Mouse (Mus musculus) neural tube, embryonic 14.5 days (tissue): ENCODE measurements around the gene Dido1. TPM values are rescaled to one million over a fixed set of nuclear protein-coding genes. Genes with fewer than 3 reads are reported as not detected.

Experiments used
- ATAC-seq: fragments of 200-750 bp; cut with Nextera tagmentation; 2 replicates; pipeline ENCODE4 v1.8.0; 2017; ENCODE audit warnings: low read depth, mild to moderate bottlenecking, moderate TSS enrichment, moderate library complexity
- H3K27ac ChIP-seq: fragments of 300-500 bp; sonication (generic); 2 replicates; pipeline ENCODE4 v1.5.1; 2014; ENCODE audit warnings: low read depth, mild to moderate bottlenecking, control low read depth, low read length, moderate library complexity, mixed read lengths
- H3K27me3 ChIP-seq: fragments of 300-500 bp; sonication (generic); 2 replicates; pipeline ENCODE4 v1.6.1; 2014; ENCODE audit warnings: low read length; ENCODE audit not compliant: control insufficient read depth, insufficient read depth
- H3K36me3 ChIP-seq: fragments of 300-500 bp; sonication (generic); 2 replicates; pipeline ENCODE4 v1.6.1; 2014; ENCODE audit warnings: low read length, mixed read lengths; ENCODE audit not compliant: control insufficient read depth, insufficient read depth
- H3K4me1 ChIP-seq: fragments of 300-500 bp; sonication (generic); 2 replicates; pipeline ENCODE4 v1.6.1; 2014; ENCODE audit warnings: low read length; ENCODE audit not compliant: control insufficient read depth, insufficient read depth
- H3K4me2 ChIP-seq: fragments of 300-500 bp; sonication (generic); 2 replicates; pipeline ENCODE4 v1.6.1; 2014; ENCODE audit warnings: mild to moderate bottlenecking, low read depth, low read length, control low read depth
- H3K4me3 ChIP-seq: fragments of 300-500 bp; sonication (generic); 2 replicates; pipeline ENCODE4 v1.5.1; 2014; ENCODE audit warnings: low read depth, low read length, control low read depth, mixed read lengths
- H3K9ac ChIP-seq: fragments of 300-500 bp; sonication (generic); replicated peaks from 2 replicates; pipeline ENCODE4 v1.6.1; 2014; ENCODE audit warnings: low read depth, mild to moderate bottlenecking, control low read depth, low read length, mixed read lengths
- H3K9me3 ChIP-seq: fragments of 300-500 bp; sonication (generic); 2 replicates; pipeline ENCODE4 v1.6.1; 2016; ENCODE audit warnings: low read length; ENCODE audit not compliant: control insufficient read depth
- WGBS: fragments of 180-500 bp; shearing (Covaris S2); extraction: QIAGEN DNeasy Blood & Tissue Kit; methylation state at CpG from one replicate; pipeline ENCODE4 v1.1.7; 2014; 5-methylcytosine and 5-hydroxymethylcytosine counted together
- polyA plus RNA-seq: library from polyadenylated mRNA; unstranded; fragments of >200 nt; fragmentation: Nextera tagmentation; extraction: Ambion mirVana; gene quantifications from 2 replicates; pipeline ENCODE4 v1.2.1, GENCODE M21; 2014

The Dido1 gene
- polyA plus RNA-seq, 1 experiment from 2014 or later, result 34.8 TPM

DNA sequence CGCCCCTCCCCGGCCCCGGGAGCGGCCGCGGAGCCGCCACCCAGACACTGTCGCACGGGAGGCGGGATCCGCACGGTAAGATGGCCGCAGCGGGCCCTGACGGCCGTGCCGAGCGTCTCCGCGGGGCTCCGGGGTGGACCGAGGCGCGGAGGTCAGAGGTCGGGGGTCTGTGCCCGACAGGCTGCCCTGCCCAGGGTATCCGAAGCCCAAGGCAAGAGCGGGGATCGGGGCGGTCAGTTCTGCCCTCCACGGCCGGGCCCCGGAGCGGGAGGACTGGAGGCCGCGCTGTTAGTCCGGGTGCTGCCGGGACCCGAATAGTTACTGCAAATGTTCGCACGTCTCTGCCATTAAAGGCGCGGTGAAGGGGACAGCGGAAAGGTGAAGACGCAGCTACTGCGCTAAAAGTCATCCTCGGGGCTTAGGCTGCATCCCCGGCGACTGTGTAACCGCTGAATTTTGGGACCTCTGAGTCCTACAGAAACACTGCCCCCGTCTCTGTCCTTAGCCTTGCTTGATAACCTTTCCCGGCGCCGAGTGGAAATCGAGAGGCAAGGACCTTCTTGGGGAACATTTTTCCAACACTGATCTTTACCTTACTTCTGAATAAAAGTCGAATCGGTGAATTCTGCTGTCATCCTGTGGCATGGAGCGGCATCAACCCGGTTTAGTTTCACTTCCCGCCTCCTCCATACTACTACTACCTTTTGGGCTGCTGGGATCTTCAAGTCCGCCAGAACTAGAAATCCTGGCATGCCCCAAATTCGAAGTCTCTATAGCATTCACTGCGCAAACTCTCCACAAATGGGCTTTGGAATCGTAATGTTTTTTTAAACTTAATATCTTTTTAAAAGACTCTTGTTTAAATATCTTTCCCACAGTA, 717 bp upstream of the Dido1 start:
- WGBS, result 4% methylated on average over 52 of the region's 64 CpGs
- ATAC-seq, result peak; percentile 65; the same call in 1 of the 2 replicates
- H3K9me3 ChIP-seq, result no peaks in the 10 kb centered on the region
- H3K36me3 ChIP-seq, result peaks cover 11% of the 10 kb centered on the region; the same call in 1 of the 2 replicates
- peak overlapping the region; percentile 87 for H3K4me3 ChIP-seq
- peaks cover 16% of the 10 kb centered on the region for H3K4me1 ChIP-seq
- no peaks in the 10 kb centered on the region for H3K27me3 ChIP-seq
- H3K4me2 ChIP-seq, result peak overlapping the region; percentile 72
- H3K27ac ChIP-seq, result peak overlapping the region; percentile 84
- peak overlapping the region; percentile 96 for H3K9ac ChIP-seq

DNA sequence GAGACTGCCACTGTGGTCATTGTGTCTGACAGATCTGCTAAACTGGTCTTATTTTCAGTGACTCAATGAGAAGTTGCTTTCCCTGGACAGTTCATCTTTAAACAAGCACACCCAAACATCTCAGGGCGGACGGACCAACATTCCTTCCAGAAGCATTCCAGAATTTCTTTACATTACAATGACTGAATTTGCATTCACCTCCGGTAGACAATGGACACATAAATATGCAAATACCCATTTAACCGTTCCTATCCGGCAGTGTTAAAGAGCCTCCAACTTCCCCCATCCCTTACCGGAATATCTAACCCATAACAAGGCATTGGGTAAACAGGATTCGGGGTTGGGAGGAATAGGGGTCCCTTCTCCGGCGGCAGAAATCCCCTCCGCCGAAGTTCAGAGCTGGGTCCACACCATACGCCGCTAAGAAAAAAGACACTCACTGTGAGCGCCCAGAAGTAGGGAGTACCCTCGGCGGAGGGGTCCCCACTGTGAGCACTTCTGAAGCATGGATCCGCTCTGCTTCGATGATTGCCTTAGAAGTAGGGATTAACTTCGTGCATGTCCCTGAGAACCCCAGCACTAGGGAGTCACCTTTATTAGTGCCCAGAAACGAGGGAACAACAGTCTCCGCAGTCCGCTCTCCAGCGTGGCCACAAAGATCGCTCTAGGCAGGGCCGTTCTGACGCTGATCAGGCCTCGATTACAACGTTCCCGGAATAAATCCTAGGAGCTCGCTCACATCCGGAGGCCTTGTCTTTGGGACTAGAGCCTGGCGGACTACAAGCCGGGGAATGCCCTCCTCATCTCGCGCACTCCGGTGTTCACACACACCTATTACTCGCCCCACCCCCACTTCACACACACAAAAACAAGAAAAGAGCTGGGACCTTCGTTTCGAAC, 526 bp downstream of the Dido1 start:
- Histone ChIP-seq H3K9ac (peak overlapping the region; percentile 96), H3K4me3 (peak overlapping the region; percentile 87), H3K4me2 (peak overlapping the region; percentile 72), H3K36me3 (peaks cover 6% of the 10 kb centered on the region; the same call in 1 of the 2 replicates), H3K9me3 (no peaks in the 10 kb centered on the region), H3K27ac (peak overlapping the region; percentile 83), H3K27me3 (no peaks in the 10 kb centered on the region), H3K4me1 (peaks cover 16% of the 10 kb centered on the region)
- WGBS, result under 1% methylated on average over 39 of the region's 39 CpGs
- peak; percentile 52 for ATAC-seq

DNA sequence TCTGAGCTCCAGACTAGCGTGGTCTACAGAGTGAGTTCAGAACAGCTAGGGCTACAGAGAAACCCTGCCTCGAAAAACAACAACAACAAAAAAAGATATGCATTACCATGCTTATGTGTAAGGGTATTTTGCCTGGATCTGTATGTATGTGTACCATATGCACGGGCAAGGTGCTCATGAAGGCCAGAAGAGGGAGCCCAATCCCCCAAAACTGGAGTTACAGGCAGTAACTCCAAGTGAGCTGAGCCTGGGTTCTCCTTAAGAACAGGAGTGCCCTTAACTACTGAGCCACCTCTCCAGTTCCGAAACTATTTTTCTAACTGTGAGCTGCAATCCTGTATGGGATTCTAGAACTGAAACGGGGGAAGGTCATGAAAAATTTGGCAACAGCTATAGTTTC, 3.8 kb downstream of the Dido1 start:
- H3K27ac ChIP-seq, result no peak overlapping the region
- WGBS, result 95% methylated on average over 5 of the region's 5 CpGs
- H3K4me3 ChIP-seq, result no peak overlapping the region
- H3K36me3 ChIP-seq, result no peaks in the 10 kb centered on the region
- no peaks in the 10 kb centered on the region; the same call in 1 of the 2 replicates for H3K27me3 ChIP-seq
- no peak overlapping the region for H3K9ac ChIP-seq
- H3K4me1 ChIP-seq, result peaks cover 16% of the 10 kb centered on the region
- H3K9me3 ChIP-seq, result no peaks in the 10 kb centered on the region
- ATAC-seq, result no peak
- H3K4me2 ChIP-seq, result no peak overlapping the region

DNA sequence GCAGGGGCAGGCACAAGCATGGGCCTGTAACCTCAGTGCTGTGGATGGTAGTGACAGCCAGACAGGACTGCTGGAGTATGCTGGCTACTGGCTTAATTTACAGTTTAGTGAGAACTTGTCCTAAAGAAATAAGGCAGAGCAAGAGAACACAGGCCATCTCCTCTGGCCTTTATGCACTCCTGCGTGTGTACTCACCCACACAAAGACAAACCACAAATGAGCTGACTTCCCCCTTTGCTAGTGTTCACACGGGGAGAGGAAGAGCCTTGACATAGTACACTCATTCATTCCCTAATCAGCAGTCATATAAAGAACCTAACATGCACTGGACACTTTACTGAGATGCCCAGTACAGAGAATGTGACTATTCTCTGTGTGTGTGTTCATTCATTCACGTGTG, 4.7 kb downstream of the Dido1 start:
- Histone ChIP-seq H3K4me2 (no peak overlapping the region), H3K9ac (no peak overlapping the region), H3K4me1 (peaks cover 24% of the 10 kb centered on the region), H3K4me3 (no peak overlapping the region), H3K9me3 (no peaks in the 10 kb centered on the region), H3K27ac (no peak overlapping the region), H3K27me3 (no peaks in the 10 kb centered on the region; the same call in 1 of the 2 replicates), H3K36me3 (no peaks in the 10 kb centered on the region)
- ATAC-seq, result no peak
- WGBS, result 81% methylated on average over 3 of the region's 3 CpGs

DNA sequence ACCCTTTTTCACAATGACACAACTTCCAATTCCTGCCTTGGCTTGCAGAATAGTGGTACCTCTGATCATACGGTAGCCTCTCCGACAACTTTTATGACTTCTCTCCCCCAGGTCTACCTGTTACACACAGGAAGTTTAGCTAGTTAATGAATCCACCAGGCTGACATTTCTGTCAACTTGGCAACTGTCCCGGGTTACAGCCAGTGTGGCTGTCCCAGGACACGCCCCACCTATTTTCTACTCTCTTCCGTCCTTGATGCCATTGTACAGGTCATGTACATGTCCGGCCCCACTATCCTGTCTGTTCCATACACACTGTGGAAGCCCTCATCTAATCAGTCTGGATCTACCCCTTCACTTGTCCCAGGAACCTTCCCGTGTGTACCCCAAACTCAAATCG, 5.2 kb downstream of the Dido1 start:
- Histone ChIP-seq H3K36me3 (no peaks in the 10 kb centered on the region), H3K9ac (no peak overlapping the region), H3K27ac (no peak overlapping the region), H3K4me3 (no peak overlapping the region), H3K4me2 (no peak overlapping the region), H3K27me3 (no peaks in the 10 kb centered on the region; the same call in 1 of the 2 replicates), H3K4me1 (peaks cover 29% of the 10 kb centered on the region), H3K9me3 (no peaks in the 10 kb centered on the region)
- ATAC-seq, result no peak
- WGBS, result 89% methylated on average over 8 of the region's 8 CpGs

DNA sequence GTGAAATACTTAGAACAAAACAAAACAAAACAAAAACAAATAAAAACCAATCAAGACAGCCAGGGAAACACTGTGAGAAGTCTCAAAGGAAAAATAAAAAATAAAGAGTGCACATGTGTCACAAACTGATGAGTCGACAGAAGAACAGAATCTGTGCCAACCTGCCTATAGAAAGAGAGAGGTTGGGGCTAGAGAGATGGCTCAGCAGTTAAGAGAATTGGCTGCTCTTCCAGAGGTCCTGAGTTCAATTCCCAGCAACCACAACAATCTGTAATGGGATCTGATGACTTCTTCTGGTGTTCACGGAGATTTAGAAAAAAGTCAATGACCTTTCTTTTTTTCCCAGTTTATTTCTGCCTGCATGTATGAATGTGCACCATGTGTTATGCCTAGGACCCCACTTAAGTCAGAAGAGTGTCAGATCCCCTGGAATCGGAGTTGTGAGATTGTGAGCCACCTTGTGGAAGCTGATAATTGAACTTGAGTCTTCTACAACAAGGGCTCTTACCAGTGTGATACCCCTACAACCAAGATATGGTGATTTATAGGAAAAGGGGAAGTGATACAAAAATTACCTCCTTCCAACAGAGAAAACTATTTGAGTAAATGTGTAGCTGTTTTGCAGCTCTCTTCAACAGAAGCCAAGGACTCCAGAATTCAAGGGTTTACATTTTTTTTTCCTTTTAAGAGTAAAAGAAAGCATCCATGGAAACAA, 6.0 kb downstream of the Dido1 start:
- H3K4me1 ChIP-seq, result peaks cover 33% of the 10 kb centered on the region
- no peak overlapping the region for H3K4me2 ChIP-seq
- H3K27me3 ChIP-seq, result no peaks in the 10 kb centered on the region; the same call in 1 of the 2 replicates
- WGBS, result 77% methylated on average over 3 of the region's 3 CpGs
- H3K9me3 ChIP-seq, result no peaks in the 10 kb centered on the region
- no peak for ATAC-seq
- no peaks in the 10 kb centered on the region for H3K36me3 ChIP-seq
- H3K9ac ChIP-seq, result no peak overlapping the region
- no peak overlapping the region for H3K27ac ChIP-seq
- H3K4me3 ChIP-seq, result no peak overlapping the region

DNA sequence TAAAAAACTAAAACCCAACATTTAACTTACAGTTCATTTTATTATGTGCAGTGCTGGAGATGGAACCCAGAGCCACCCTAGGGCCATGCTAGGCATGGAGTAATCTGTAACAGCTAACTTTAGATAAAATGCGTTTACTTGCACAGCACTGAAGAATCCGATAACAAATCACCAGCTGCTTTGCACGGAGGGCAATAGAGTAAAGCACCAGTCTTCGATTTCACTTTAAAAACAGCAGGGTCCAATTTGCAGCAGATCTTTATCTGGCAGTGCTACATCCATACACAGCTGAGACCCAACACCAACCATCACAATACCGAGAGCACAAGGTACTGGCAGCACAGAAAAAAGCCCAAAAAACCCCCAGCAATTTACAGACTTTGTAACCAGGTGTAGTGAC, 6.6 kb downstream of the Dido1 start:
- H3K4me1 ChIP-seq, result peaks cover 28% of the 10 kb centered on the region
- H3K4me3 ChIP-seq, result no peak overlapping the region
- no peak overlapping the region for H3K9ac ChIP-seq
- 82% methylated on average over 5 of the region's 5 CpGs for WGBS
- H3K27me3 ChIP-seq, result no peaks in the 10 kb centered on the region; the same call in 1 of the 2 replicates
- no peaks in the 10 kb centered on the region for H3K36me3 ChIP-seq
- no peak overlapping the region for H3K27ac ChIP-seq
- H3K4me2 ChIP-seq, result no peak overlapping the region
- no peak for ATAC-seq
- H3K9me3 ChIP-seq, result no peaks in the 10 kb centered on the region

DNA sequence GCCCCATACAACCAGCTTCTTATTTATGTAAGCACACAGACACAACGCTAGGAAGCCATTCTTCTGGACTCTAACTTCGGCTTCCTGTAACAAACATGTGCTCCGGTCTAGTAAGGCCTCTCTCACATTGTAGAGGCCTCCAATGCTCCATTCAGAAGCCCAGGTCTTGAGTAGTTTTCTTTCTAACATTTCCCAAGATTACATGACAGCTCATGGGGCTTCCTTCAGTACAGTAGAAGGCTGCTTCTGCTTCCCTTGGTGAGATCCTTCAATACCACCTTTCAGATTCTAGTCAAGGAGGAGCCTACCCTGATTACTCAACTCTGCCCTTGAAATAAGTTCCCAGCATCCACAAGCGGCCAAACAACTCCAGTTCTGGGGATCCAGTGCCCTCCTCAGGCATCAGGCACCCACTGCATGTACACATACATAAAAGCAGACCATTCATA, 7.1 kb downstream of the Dido1 start:
- no peak for ATAC-seq
- Histone ChIP-seq H3K27ac (peak overlapping the region; percentile 91), H3K4me1 (peaks cover 28% of the 10 kb centered on the region), H3K4me3 (peak overlapping the region; percentile 94), H3K36me3 (no peaks in the 10 kb centered on the region), H3K9ac (peak overlapping the region; percentile 97), H3K9me3 (no peaks in the 10 kb centered on the region), H3K4me2 (peak overlapping the region; percentile 88), H3K27me3 (no peaks in the 10 kb centered on the region; the same call in 1 of the 2 replicates)
- 38% methylated on average over 4 of the region's 4 CpGs for WGBS
